In the genomic region with DNA sequence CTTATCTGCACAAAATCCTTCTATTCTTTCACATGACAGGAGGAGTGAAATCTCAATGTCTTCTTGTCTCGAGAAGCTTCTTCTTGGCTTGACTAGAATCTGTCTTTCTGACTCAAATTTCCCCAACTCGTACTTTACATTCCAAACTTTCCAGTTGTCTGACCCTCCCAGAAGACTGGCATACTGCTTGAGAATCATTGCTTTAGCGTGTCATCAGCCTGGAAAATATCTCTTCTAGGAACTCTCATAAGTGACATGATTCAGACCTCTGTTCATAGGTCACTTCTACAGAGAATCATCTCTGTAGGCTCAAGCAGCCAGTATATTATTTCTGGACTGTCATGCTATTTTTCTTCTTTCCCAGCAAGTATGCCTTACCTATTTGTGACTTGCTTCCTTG, we compare ENCODE assay signal across 25 mouse cellular contexts. TPM values are rescaled to one million over a fixed set of nuclear protein-coding genes. Genes with fewer than 3 reads are reported as not detected.
"Had no signal": no experiment of that assay in that cellular context is flagged by ENCODE, and none has a peak within 500 bp of the region (broad histone marks: within the 10 kb centered on the region; RNA-seq: fewer than 3 reads in every experiment).

No protein-coding gene starts in this region.

- DNase-seq: cerebellum, adult 8-10 months; cerebellum, adult 9-10 months; cerebellum, adult 9-11 months; cerebellum, postnatal 10 days; cerebellum, postnatal 14 days; cerebellum, postnatal 25 days; cerebellum, postnatal 36 days; embryo, embryonic 11 days; forebrain, postnatal 0 days; gastrocnemius, adult 2 months; gastrocnemius, postnatal 10 days; gastrocnemius, postnatal 14 days; gastrocnemius, postnatal 25 days; gastrocnemius, postnatal 36 days; heart, adult 18-20 months; heart, adult 2 months had no signal

- H3K27ac ChIP-seq: embryonic facial prominence, embryonic 10.5 days; embryonic facial prominence, embryonic 12.5 days; embryonic facial prominence, embryonic 13.5 days; embryonic facial prominence, embryonic 15.5 days; forebrain, embryonic 10.5 days; forebrain, embryonic 12.5 days; forebrain, embryonic 13.5 days; forebrain, embryonic 15.5 days; gastrocnemius, adult 2 months; heart, adult 2 months had no signal

- H3K4me1 ChIP-seq: embryonic facial prominence, embryonic 10.5 days; embryonic facial prominence, embryonic 12.5 days; embryonic facial prominence, embryonic 13.5 days; embryonic facial prominence, embryonic 15.5 days; forebrain, embryonic 10.5 days; forebrain, embryonic 12.5 days; forebrain, embryonic 13.5 days; forebrain, embryonic 15.5 days had no signal

- H3K27me3 ChIP-seq: embryonic facial prominence, embryonic 12.5 days; embryonic facial prominence, embryonic 13.5 days; embryonic facial prominence, embryonic 15.5 days; forebrain, embryonic 12.5 days; forebrain, embryonic 13.5 days; forebrain, embryonic 15.5 days had no signal

- H3K36me3 ChIP-seq: embryonic facial prominence, embryonic 10.5 days; embryonic facial prominence, embryonic 12.5 days; embryonic facial prominence, embryonic 13.5 days; embryonic facial prominence, embryonic 15.5 days; forebrain, embryonic 10.5 days; forebrain, embryonic 12.5 days; forebrain, embryonic 15.5 days had no signal

- H3K4me2 ChIP-seq: embryonic facial prominence, embryonic 12.5 days; embryonic facial prominence, embryonic 13.5 days; embryonic facial prominence, embryonic 15.5 days; forebrain, embryonic 12.5 days; forebrain, embryonic 13.5 days; forebrain, embryonic 15.5 days had no signal

- H3K4me3 ChIP-seq: embryonic facial prominence, embryonic 10.5 days; embryonic facial prominence, embryonic 12.5 days; embryonic facial prominence, embryonic 13.5 days; embryonic facial prominence, embryonic 15.5 days; erythroblast, embryonic 14.5 days; forebrain, embryonic 10.5 days; forebrain, embryonic 12.5 days; forebrain, embryonic 13.5 days; forebrain, embryonic 15.5 days; gastrocnemius, adult 2 months; heart, adult 2 months had no signal

RNA-seq across cellular contexts. Expression of gene Kcnip4, which starts 26.0 kb away (rescaled TPM):
- polyA plus RNA-seq: erythroblast, embryonic 14.5 days had no signal
